8 mouse cellular contexts compared by ENCODE assay signal in the genomic region with DNA sequence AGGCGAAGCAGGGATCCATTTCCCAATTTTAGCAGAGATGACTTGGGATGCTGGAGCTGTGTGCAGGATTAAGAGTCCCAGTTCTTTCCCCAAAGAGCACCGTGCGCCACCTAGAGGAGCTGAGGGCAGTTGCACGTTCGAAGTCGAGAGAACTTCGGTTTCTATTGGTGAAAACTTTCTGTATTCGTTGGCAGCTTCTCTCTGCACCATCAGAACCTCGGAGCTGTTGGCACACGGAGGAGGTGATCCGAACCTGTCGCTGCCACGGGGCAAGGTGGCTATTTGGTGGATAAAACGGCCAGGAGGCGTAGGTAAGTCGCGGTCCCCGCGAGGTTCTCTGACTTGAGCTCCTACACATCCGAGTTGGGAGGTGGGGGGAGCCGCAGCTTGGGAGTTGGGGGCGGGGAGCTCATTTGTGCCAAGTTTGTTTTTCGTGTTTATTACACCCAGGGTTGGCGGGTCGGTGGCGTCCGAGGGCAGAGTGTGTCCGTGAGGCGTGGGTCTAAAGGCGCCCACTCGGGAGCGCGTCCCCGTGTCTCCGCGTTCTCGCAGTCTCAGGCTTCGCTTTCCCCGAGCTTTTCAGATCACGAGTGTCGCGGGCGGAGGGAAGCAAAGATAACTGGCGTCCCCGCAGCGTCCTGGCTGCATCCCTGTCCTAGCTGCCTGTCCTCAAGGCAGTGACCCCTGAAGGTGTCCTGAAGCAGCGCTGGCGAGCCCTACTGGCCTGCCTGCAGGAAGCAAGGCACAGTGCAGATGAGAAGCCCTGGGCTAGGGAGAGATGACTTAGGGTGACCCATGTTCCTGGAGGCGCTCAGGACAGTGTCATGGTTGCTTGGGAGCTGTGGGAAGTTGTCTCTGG. TPM values are rescaled to one million over a fixed set of nuclear protein-coding genes. Genes with fewer than 3 reads are reported as not detected.
DNase-seq lines count a peak whose midpoint lies in the region; ATAC-seq and TF ChIP-seq lines count a peak whose summit lies in the region.

A gene (plus strand): TSS at position 172 of the 859 bp plus-strand sequence.

- DNase-seq in Patski (ENCODE audit: low read depth, low spot score): no peak
- peak; percentile 34 for DNase-seq in cerebellum, adult 9-11 months
- DNase-seq in frontal cortex, postnatal 10 days (ENCODE audit: low spot score in 2 of 2): peak; percentile 38 to 71
- peak; percentile 76 to 81 for DNase-seq in layer of hippocampus, postnatal 10 days (ENCODE audit: low spot score in 2 of 2)
- peak; percentile 81 for DNase-seq in lung, postnatal 25 days (ENCODE audit: low spot score)
- peak; percentile 87 for DNase-seq in retina, embryonic 14.5 days (ENCODE audit: low spot score)
- DNase-seq in thymus, postnatal 36 days: peak; percentile 62 to 68

- H3K36me3 ChIP-seq in hindbrain, embryonic 12.5 days: no peaks in the 10 kb centered on the region

- peak within 1 kb of the TSS; percentile 49 for H3K4me3 ChIP-seq in hindbrain, embryonic 12.5 days

- peak within 1 kb of the TSS; percentile 62 for H3K9ac ChIP-seq in hindbrain, embryonic 12.5 days

- peak within 1 kb of the TSS; percentile 95 for H3K4me2 ChIP-seq in hindbrain, embryonic 12.5 days (replicated peaks)

- POLR2A ChIA-PET in Patski (lab: Charles Lee): no interaction called here

- WGBS in hindbrain, embryonic 12.5 days: 1% methylated on average over 49 of the region's 49 CpGs

- peak; percentile 80 for TF ChIP-seq CTCF in Patski (IDR thresholded peaks at IDR 0.05)

- CTCF ChIA-PET in Patski (lab: Charles Lee): interaction anchor here (0.8 to 2.5 kb wide), 7 partner anchors 10 to 244 kb away, joined by 3 to 23 read pairs (median 4); no protein-coding TSS in a partner anchor

- H3K27me3 ChIP-seq in Patski: no peaks in the 10 kb centered on the region
- H3K27me3 ChIP-seq in hindbrain, embryonic 12.5 days: peaks cover 8% of the 10 kb centered on the region; the same call in 1 of the 2 replicates

- H3K4me1 ChIP-seq in hindbrain, embryonic 12.5 days: peaks cover 5% of the 10 kb centered on the region; the same call in 1 of the 2 replicates

- no peak within 1 kb of the TSS for H3K27ac ChIP-seq in hindbrain, embryonic 12.5 days

- H3K9me3 ChIP-seq in hindbrain, embryonic 12.5 days (replicated peaks): no peaks in the 10 kb centered on the region

- ATAC-seq in Patski: peak; percentile 86
- ATAC-seq in hindbrain, embryonic 12.5 days (ENCODE audit: low FRiP score): peak; percentile 43; the same call in 1 of the 2 replicates

- in situ Hi-C loops in Patski (cut with MboI; ENCODE audit: low pct_unique_long_range_greater_than_20kb): no loop called here

RNA-seq across cellular contexts. Expression of the gene that starts here (rescaled TPM):
- polyA plus RNA-seq in Patski (2021): 0.59 TPM
- 0.08 and 0.23 TPM in 2 replicates for polyA plus RNA-seq in hindbrain, embryonic 12.5 days (2016; fragmentation: Nextera tagmentation; extraction: Ambion mirVana)
- 1 to 10 TPM; 1.0 to 1.1 TPM for total RNA-seq in layer of hippocampus, postnatal 10 days (2021)

Comparison
In these comparisons a context has a peak if more than half of its experiments do, and no peak if none do; other contexts are left out.
1. Peak in ATAC-seq in Patski; RNA of the gene not detected or under 1 TPM.
2. Peak in ATAC-seq, H3K4me3 ChIP-seq, H3K9ac ChIP-seq and H3K4me2 ChIP-seq in hindbrain, embryonic 12.5 days; RNA of the gene not detected or under 1 TPM.